Mouse (Mus musculus) yolk sac, embryonic 10.5 days (tissue): ENCODE data around the gene Proser3.
"Not testable (repeated sequence)": the region's sequence is repeated elsewhere in the genome, so short reads cannot be mapped to it uniquely, and the experiment has no call there.

Experiments
- DNase-seq: peaks from one replicate; pipeline ENCODE4 v3.0.0-alpha.2; 2017; ENCODE audit warnings: low spot score

Proser3 gene

GRCm38 (mm10) chr7:30544327-30544726 is 7.8 kb downstream of the Proser3 start:
- DNase-seq = no peak

- no peak for DNase-seq
Measured at GRCm38 (mm10) chr7:30540572-30540971, 11.5 kb downstream of the Proser3 start.

GRCm38 (mm10) chr7:30534633-30535577 is 17.2 kb downstream of the Proser3 start, which contains the start of gene Arhgap33:
TSS of gene Arhgap33 (minus strand) at chr7:30535060.
- DNase-seq = peak; percentile 96

- no peak for DNase-seq
Measured at GRCm38 (mm10) chr7:30533941-30534632, 18.0 kb downstream of the Proser3 start.

- no peak for DNase-seq
Measured at GRCm38 (mm10) chr7:30532931-30533330, 19.2 kb downstream of the Proser3 start.

- no peak for DNase-seq
Measured at GRCm38 (mm10) chr7:30531291-30531815, 20.7 kb downstream of the Proser3 start.

GRCm38 (mm10) chr7:30526981-30527380 is 25.1 kb downstream of the Proser3 start:
- no peak for DNase-seq

- no peak for DNase-seq
Measured at GRCm38 (mm10) chr7:30526399-30526798, 25.7 kb downstream of the Proser3 start.

- DNase-seq = no peak
Measured at GRCm38 (mm10) chr7:30525954-30526353, 26.1 kb downstream of the Proser3 start.

GRCm38 (mm10) chr7:30524487-30524886 is 27.6 kb downstream of the Proser3 start:
- no peak for DNase-seq

GRCm38 (mm10) chr7:30522871-30523270 is 29.2 kb downstream of the Proser3 start:
- DNase-seq = no peak

GRCm38 (mm10) chr7:30520856-30521255 is 31.2 kb downstream of the Proser3 start:
- no peak for DNase-seq

GRCm38 (mm10) chr7:30520396-30520795 is 31.7 kb downstream of the Proser3 start:
- DNase-seq = no peak

GRCm38 (mm10) chr7:30518325-30518724 is 33.8 kb downstream of the Proser3 start:
- no peak for DNase-seq

- no peak for DNase-seq
Measured at GRCm38 (mm10) chr7:30515003-30515760, 36.9 kb downstream of the Proser3 start.

GRCm38 (mm10) chr7:30508061-30508460 is 44.0 kb downstream of the Proser3 start:
- DNase-seq = no peak

GRCm38 (mm10) chr7:30501159-30501558 is 50.9 kb downstream of the Proser3 start:
- not testable (repeated sequence) for DNase-seq

- peak; percentile 59 for DNase-seq
Measured at GRCm38 (mm10) chr7:30495506-30496042, 56.5 kb downstream of the Proser3 start.

- peak; percentile 87 for DNase-seq
Measured at GRCm38 (mm10) chr7:30493401-30493931, 58.6 kb downstream of the Proser3 start, which contains the start of gene Prodh2. TSS of gene Prodh2 (plus strand) at chr7:30493622.

- peak; percentile 61 for DNase-seq
Measured at GRCm38 (mm10) chr7:30492765-30493164, 59.3 kb downstream of the Proser3 start.

GRCm38 (mm10) chr7:30490957-30491307 is 61.2 kb downstream of the Proser3 start:
- DNase-seq = no peak
